Mouse (Mus musculus) A20 (cell line): Measurements from ENCODE around the gene Caln1.
"Not testable (repeated sequence)": the region's sequence is repeated elsewhere in the genome, so short reads cannot be mapped to it uniquely, and the experiment has no call there.

Source experiments
- DNase-seq: peaks from one replicate; pipeline ENCODE4 v3.0.0-alpha.2; 2011; ENCODE audit warnings: low read depth, low spot score

Caln1 gene

GRCm38 (mm10) chr5:130547496-130547895 lies 178.2 kb downstream of the Caln1 start:
- no peak for DNase-seq

DNA sequence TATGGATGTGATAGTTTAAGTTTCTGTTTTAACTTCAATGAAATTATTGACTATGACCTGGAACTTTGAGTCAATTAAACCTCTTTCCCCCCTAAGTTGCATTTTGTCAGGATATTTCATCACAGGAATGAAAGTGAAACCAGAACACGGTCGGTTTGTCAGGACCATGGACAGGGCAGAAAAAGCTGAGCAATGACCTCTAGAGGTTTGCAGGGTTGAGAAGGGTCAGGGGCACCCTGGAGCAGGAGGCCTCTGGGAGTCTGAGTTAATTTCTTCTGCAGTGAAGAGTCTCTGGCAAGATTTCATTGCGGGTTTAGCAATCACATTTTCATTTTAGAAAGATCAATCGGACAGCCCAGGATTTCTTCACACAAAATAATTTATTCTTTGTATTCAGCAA lies 184.7 kb downstream of the Caln1 start:
- DNase-seq = no peak

GRCm38 (mm10) chr5:130563146-130563545 lies 193.9 kb downstream of the Caln1 start:
- DNase-seq = no peak

DNA sequence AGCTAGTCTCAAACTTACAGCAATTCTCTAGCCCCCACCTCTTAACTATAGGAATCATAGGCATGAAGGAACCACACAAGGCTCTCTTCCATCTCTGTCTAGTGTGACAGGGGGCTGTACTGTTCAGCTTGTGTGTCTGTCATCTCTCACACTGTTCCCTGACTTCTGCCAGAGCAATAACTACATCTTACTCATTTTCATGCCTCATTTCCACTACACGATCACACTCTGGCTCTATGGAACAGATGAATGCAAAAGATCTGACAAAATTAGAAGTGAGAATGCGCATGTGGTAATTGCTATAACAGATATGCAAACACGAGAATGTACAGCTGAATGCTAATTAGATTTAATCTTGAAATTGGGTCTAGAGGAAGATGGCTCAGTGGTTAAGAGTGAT lies 196.7 kb downstream of the Caln1 start:
- DNase-seq = no peak

GRCm38 (mm10) chr5:130577581-130577980 lies 208.3 kb downstream of the Caln1 start:
- DNase-seq = no peak

DNA sequence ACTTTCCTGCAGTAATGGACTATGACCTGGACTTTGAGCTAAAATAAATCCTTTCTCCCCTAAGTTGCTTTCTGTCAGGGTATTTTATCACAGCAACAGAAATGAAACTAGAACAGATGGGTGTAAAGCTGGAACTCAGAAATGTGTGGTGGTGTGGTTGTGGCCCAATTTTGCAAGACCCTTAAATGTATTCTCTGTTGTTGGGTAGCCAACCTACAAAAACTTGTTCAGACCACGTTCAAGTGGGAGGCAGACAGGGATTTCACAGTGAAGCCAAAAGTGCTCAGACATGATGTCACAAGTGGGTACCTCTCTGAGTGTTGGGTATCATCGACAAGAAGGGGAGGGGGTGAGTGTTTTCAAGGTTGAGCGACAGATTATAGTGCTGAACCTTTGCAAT lies 214.8 kb downstream of the Caln1 start:
- no peak for DNase-seq

DNA sequence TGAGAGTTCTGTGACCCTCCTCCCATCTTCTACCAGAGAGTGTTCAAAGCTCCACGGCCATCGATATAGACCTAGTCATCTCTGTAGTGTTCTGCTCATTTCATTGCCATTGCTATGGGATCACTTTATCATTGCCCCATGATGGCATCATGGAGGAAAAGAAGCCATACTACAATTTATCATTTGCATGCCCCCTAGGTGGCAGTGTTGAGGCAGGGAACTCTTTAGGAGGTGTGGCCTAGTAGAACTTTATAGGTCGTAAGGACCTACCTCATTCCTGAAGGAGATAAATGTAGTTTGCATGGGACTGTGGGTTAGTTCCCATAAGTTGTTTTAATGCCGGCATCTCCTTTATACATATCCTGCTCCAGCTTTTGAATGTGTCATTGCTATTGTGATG lies 217.0 kb downstream of the Caln1 start:
- DNase-seq = peak; percentile 13

DNA sequence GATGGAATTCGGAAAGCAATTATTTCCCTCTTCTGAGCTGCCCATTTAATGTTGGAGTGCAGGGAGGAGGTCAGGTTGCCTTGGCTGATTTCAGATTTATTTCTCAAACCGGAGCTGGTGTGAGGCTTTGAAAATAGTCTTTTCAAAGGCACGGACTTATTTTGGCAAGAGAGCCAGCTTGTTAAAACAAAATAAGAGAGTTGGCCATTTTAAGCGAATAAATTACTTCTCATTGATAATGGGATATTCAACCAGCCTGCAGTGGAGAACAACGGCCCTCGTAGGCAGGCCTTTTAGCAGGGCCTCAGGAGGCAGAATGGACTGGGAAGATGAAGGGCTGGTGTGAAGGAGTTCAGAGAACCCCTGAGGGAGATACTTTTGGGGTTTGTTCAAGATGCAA lies 227.3 kb downstream of the Caln1 start:
- DNase-seq = no peak

GRCm38 (mm10) chr5:130613657-130614056 lies 244.4 kb downstream of the Caln1 start:
- no peak for DNase-seq

GRCm38 (mm10) chr5:130614209-130614608 lies 245.0 kb downstream of the Caln1 start:
- no peak for DNase-seq

- no peak for DNase-seq
These were observed 250.8 kb downstream of the Caln1 start for GRCm38 (mm10) chr5:130620060-130620459.

DNA sequence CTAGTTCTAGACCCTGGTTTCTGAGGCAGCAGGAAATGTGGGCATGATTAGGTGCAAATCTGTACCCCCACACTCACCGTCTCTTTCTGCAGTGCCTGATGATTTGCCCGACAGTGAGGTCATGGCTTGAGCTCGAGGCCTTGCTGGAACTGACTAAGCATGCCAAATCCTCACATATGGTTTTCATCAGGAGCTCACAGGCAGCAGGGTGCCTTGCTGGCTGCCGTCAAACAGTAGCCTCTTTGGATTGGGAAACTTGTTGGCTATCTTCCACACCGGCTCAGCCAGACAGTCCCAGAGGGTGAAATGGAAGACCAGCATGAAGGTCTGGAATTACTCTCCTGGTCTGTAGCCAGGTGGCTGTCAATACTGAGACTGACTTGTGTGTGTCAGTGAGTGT lies 254.0 kb downstream of the Caln1 start:
- DNase-seq = no peak

GRCm38 (mm10) chr5:130627800-130628199 lies 258.5 kb downstream of the Caln1 start:
- no peak for DNase-seq

- DNase-seq = no peak
These were observed 266.1 kb downstream of the Caln1 start for GRCm38 (mm10) chr5:130635397-130635796.

- DNase-seq = no peak
These were observed 272.6 kb downstream of the Caln1 start for GRCm38 (mm10) chr5:130641881-130642280.

- not testable (repeated sequence) for DNase-seq
These were observed 276.9 kb downstream of the Caln1 start for GRCm38 (mm10) chr5:130646126-130646525.

GRCm38 (mm10) chr5:130658141-130658540 lies 288.9 kb downstream of the Caln1 start:
- DNase-seq = no peak

GRCm38 (mm10) chr5:130666091-130666490 lies 296.8 kb downstream of the Caln1 start:
- DNase-seq = no peak

DNA sequence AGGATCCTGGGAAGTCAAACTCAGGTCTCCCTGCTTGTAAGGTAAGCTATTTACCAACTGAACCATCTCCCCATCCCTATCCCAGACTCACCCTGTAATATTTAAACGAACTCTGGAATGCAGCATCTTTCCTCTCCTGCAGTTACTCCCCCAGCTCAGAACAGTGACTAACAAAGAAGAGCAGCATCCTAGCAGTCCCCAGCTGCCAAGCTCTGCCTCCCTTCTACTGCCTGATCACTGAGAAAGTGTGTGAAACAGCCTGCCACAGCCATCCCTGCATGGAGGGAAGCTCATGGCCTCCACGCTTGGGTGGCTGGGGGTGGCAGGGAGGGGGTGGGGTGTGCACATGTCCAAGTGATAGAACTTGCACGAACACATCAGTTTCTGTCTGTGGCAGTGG lies 303.3 kb downstream of the Caln1 start:
- DNase-seq = no peak

GRCm38 (mm10) chr5:130673092-130673491 lies 303.8 kb downstream of the Caln1 start:
- no peak for DNase-seq

DNA sequence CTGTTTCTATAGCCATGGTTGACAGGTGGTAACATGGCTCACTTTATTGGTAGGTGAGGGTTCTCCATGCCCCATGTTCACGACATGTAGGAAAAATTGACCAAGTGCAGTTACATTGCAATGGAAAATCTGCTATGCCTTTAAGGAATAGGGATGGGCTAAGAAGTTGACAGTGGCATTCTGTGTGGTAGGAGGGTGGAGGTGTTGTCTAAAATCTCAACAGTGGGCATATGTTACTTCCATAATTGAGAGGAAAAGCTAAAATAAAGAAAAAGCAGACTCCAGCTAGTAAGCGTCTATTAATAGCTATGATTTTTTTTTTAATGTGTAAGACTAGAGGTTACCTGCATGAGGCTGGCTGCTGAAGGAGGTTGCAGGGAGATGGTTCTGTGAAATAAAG lies 308.6 kb downstream of the Caln1 start:
- DNase-seq = no peak

- DNase-seq = no peak
These were observed 316.8 kb downstream of the Caln1 start for GRCm38 (mm10) chr5:130685911-130686658.

- no peak for DNase-seq
These were observed 319.3 kb downstream of the Caln1 start for GRCm38 (mm10) chr5:130688385-130689138.
